Mouse (Mus musculus) midbrain, embryonic 15.5 days (tissue): ENCODE measurements around the gene Tyk2. TPM values are rescaled to one million over a fixed set of nuclear protein-coding genes. Genes with fewer than 3 reads are reported as not detected.
A peak's percentile ranks its signal among the peaks of the same experiment; 100 is the strongest.

Experiments
- ATAC-seq: fragments of 200-750 bp; cut with Nextera tagmentation; replicated peaks from 2 replicates; pipeline ENCODE4 v1.8.0; 2017; ENCODE audit warnings: moderate TSS enrichment
- H3K27ac ChIP-seq: fragments of 300-500 bp; sonication (generic); 2 replicates; pipeline ENCODE4 v1.5.1; 2015; ENCODE audit warnings: mild to moderate bottlenecking, inconsistent platforms
- H3K27me3 ChIP-seq: fragments of 300-500 bp; sonication (generic); replicated peaks from 2 replicates; pipeline ENCODE4 v1.6.1; 2015; ENCODE audit warnings: inconsistent platforms
- H3K36me3 ChIP-seq: fragments of 300-500 bp; sonication (generic); replicated peaks from 2 replicates; pipeline ENCODE4 v1.6.1; 2015; ENCODE audit warnings: inconsistent platforms
- H3K4me1 ChIP-seq: fragments of 300-500 bp; sonication (generic); 2 replicates; pipeline ENCODE4 v1.6.1; 2015; ENCODE audit warnings: inconsistent platforms
- H3K4me2 ChIP-seq: fragments of 300-500 bp; sonication (generic); 2 replicates; pipeline ENCODE4 v1.6.1; 2015; ENCODE audit warnings: inconsistent platforms, mild to moderate bottlenecking, moderate library complexity
- H3K4me3 ChIP-seq: fragments of 300-500 bp; sonication (generic); 2 replicates; pipeline ENCODE4 v1.5.1; 2015; ENCODE audit warnings: mild to moderate bottlenecking, inconsistent platforms
- H3K9ac ChIP-seq: fragments of 300-500 bp; sonication (generic); 2 replicates; pipeline ENCODE4 v1.6.1; 2015; ENCODE audit warnings: mild to moderate bottlenecking, inconsistent platforms
- H3K9me3 ChIP-seq: fragments of 300-500 bp; sonication (generic); 2 replicates; pipeline ENCODE4 v1.6.1; 2016; ENCODE audit warnings: inconsistent platforms
- WGBS: fragments of 180-500 bp; shearing (Covaris S2); methylation state at CpG from one replicate; pipeline ENCODE4 v1.1.7; 2015; ENCODE audit warnings: mixed read lengths; 5-methylcytosine and 5-hydroxymethylcytosine counted together
- polyA plus RNA-seq: library from polyadenylated mRNA; unstranded; fragments of >200 nt; fragmentation: Nextera tagmentation; extraction: Ambion mirVana; gene quantifications from 2 replicates; pipeline ENCODE4 v1.2.1, GENCODE M21; 2015

Tyk2 gene
- polyA plus RNA-seq, 1 experiment from 2014 or later = 12.5 TPM

- Histone ChIP-seq H3K27ac (no peak overlapping the region), H3K4me2 (no peak overlapping the region), H3K4me1 (no peaks in the 10 kb centered on the region), H3K4me3 (no peak overlapping the region), H3K27me3 (no peaks in the 10 kb centered on the region), H3K36me3 (no peaks in the 10 kb centered on the region), H3K9me3 (no peaks in the 10 kb centered on the region), H3K9ac (no peak overlapping the region)
- no peak for ATAC-seq
- 86% methylated on average over 8 of the region's 8 CpGs for WGBS
Observed at GRCm38 (mm10) chr9:21097793-21098192, 33.2 kb downstream of the Tyk2 start.

- Histone ChIP-seq H3K36me3 (no peaks in the 10 kb centered on the region), H3K27ac (no peak overlapping the region), H3K4me1 (peaks cover 3% of the 10 kb centered on the region), H3K9ac (no peak overlapping the region; the same call in 1 of the 2 replicates), H3K4me3 (no peak overlapping the region), H3K4me2 (no peak overlapping the region), H3K9me3 (no peaks in the 10 kb centered on the region), H3K27me3 (no peaks in the 10 kb centered on the region)
- WGBS = 55% methylated on average over 4 of the region's 4 CpGs
- no peak for ATAC-seq
Observed at GRCm38 (mm10) chr9:21095958-21096357, 35.1 kb downstream of the Tyk2 start.

GRCm38 (mm10) chr9:21093423-21093822 lies 37.6 kb downstream of the Tyk2 start:
- peaks cover 21% of the 10 kb centered on the region for H3K4me1 ChIP-seq
- H3K9me3 ChIP-seq = no peaks in the 10 kb centered on the region
- peaks cover 6% of the 10 kb centered on the region; the same call in 1 of the 2 replicates for H3K36me3 ChIP-seq
- no peak overlapping the region for H3K4me2 ChIP-seq
- no peaks in the 10 kb centered on the region for H3K27me3 ChIP-seq
- no peak overlapping the region for H3K9ac ChIP-seq
- no peak overlapping the region for H3K4me3 ChIP-seq
- 92% methylated on average over 9 of the region's 9 CpGs for WGBS
- no peak overlapping the region for H3K27ac ChIP-seq
- no peak for ATAC-seq

- Histone ChIP-seq H3K9ac (peak within 1 kb of the TSS; percentile 67), H3K4me1 (peaks cover 25% of the 10 kb centered on the region), H3K27ac (peak within 1 kb of the TSS; percentile 95), H3K36me3 (peaks cover 18% of the 10 kb centered on the region), H3K27me3 (no peaks in the 10 kb centered on the region), H3K9me3 (no peaks in the 10 kb centered on the region), H3K4me3 (peak within 1 kb of the TSS; percentile 78), H3K4me2 (peak within 1 kb of the TSS; percentile 89)
- under 1% methylated on average over 54 of the region's 54 CpGs for WGBS
- ATAC-seq = peak; percentile 100
Observed at GRCm38 (mm10) chr9:21091707-21092320, 39.2 kb downstream of the Tyk2 start, which contains the start of the genes Gm38431 and Raver1. Gm38431 (minus strand) TSS chr9:21091997. Raver1 (minus strand) TSS chr9:21092008.

GRCm38 (mm10) chr9:21090972-21091706 lies 39.9 kb downstream of the Tyk2 start:
- no peaks in the 10 kb centered on the region for H3K9me3 ChIP-seq
- no peaks in the 10 kb centered on the region for H3K27me3 ChIP-seq
- 3% methylated on average over 24 of the region's 24 CpGs for WGBS
- H3K4me2 ChIP-seq = peak overlapping the region; percentile 89
- H3K36me3 ChIP-seq = peaks cover 21% of the 10 kb centered on the region
- ATAC-seq = peak; percentile 46
- peak overlapping the region; percentile 78 for H3K4me3 ChIP-seq
- peak overlapping the region; percentile 67 for H3K9ac ChIP-seq
- peaks cover 25% of the 10 kb centered on the region for H3K4me1 ChIP-seq
- peak overlapping the region; percentile 95 for H3K27ac ChIP-seq

- peaks cover 27% of the 10 kb centered on the region for H3K36me3 ChIP-seq
- peak overlapping the region; percentile 78 for H3K4me3 ChIP-seq
- H3K27ac ChIP-seq = no peak overlapping the region
- no peaks in the 10 kb centered on the region for H3K27me3 ChIP-seq
- peak overlapping the region; percentile 89 for H3K4me2 ChIP-seq
- WGBS = 96% methylated on average over 1 of the region's 1 CpGs
- no peaks in the 10 kb centered on the region for H3K9me3 ChIP-seq
- no peak for ATAC-seq
- H3K4me1 ChIP-seq = peaks cover 25% of the 10 kb centered on the region
- H3K9ac ChIP-seq = peak overlapping the region; percentile 67
Observed at GRCm38 (mm10) chr9:21090537-21090936, 40.5 kb downstream of the Tyk2 start.

GRCm38 (mm10) chr9:21083324-21083723 lies 47.7 kb downstream of the Tyk2 start:
- Histone ChIP-seq H3K27ac (no peak overlapping the region), H3K27me3 (no peaks in the 10 kb centered on the region), H3K9ac (no peak overlapping the region), H3K9me3 (no peaks in the 10 kb centered on the region), H3K4me1 (0 out of 2 replicates have a peak, but pooled peaks cover 4% of the 10 kb centered on the region), H3K4me3 (no peak overlapping the region), H3K36me3 (peaks cover 66% of the 10 kb centered on the region), H3K4me2 (no peak overlapping the region)
- no peak for ATAC-seq
- WGBS = 70% methylated on average over 3 of the region's 3 CpGs

GRCm38 (mm10) chr9:21081127-21081526 lies 49.9 kb downstream of the Tyk2 start:
- no peak overlapping the region for H3K4me2 ChIP-seq
- H3K4me3 ChIP-seq = no peak overlapping the region
- no peaks in the 10 kb centered on the region for H3K27me3 ChIP-seq
- ATAC-seq = no peak
- no peak overlapping the region for H3K27ac ChIP-seq
- H3K9ac ChIP-seq = no peak overlapping the region
- WGBS = 87% methylated on average over 9 of the region's 9 CpGs
- no peaks in the 10 kb centered on the region for H3K9me3 ChIP-seq
- peaks cover 68% of the 10 kb centered on the region for H3K36me3 ChIP-seq
- no peaks in the 10 kb centered on the region for H3K4me1 ChIP-seq

GRCm38 (mm10) chr9:21075625-21076024 lies 55.4 kb downstream of the Tyk2 start:
- Histone ChIP-seq H3K4me2 (no peak overlapping the region), H3K4me1 (peaks cover 22% of the 10 kb centered on the region), H3K9me3 (no peaks in the 10 kb centered on the region), H3K4me3 (no peak overlapping the region), H3K9ac (no peak overlapping the region), H3K27me3 (no peaks in the 10 kb centered on the region), H3K36me3 (peaks cover 39% of the 10 kb centered on the region), H3K27ac (no peak overlapping the region)
- no peak for ATAC-seq
- WGBS = 91% methylated on average over 3 of the region's 3 CpGs

GRCm38 (mm10) chr9:21074173-21074572 lies 56.9 kb downstream of the Tyk2 start:
- Histone ChIP-seq H3K27me3 (no peaks in the 10 kb centered on the region), H3K4me3 (no peak overlapping the region), H3K9me3 (no peaks in the 10 kb centered on the region), H3K27ac (0 out of 2 replicates have a peak overlapping the region, but pooled peaks have one; percentile 65), H3K4me2 (no peak overlapping the region), H3K36me3 (peaks cover 25% of the 10 kb centered on the region), H3K9ac (no peak overlapping the region), H3K4me1 (peaks cover 22% of the 10 kb centered on the region)
- WGBS = 88% methylated on average over 1 of the region's 1 CpGs
- ATAC-seq = no peak

- peak within 1 kb of the TSS; percentile 84 for H3K4me2 ChIP-seq
- no peaks in the 10 kb centered on the region for H3K27me3 ChIP-seq
- ATAC-seq = peak; percentile 95
- H3K27ac ChIP-seq = peak within 1 kb of the TSS; percentile 65
- H3K9me3 ChIP-seq = no peaks in the 10 kb centered on the region
- peak within 1 kb of the TSS; percentile 73 for H3K9ac ChIP-seq
- H3K4me3 ChIP-seq = peak within 1 kb of the TSS; percentile 75
- H3K36me3 ChIP-seq = peaks cover 19% of the 10 kb centered on the region
- H3K4me1 ChIP-seq = peaks cover 22% of the 10 kb centered on the region
- WGBS = 3% methylated on average over 58 of the region's 58 CpGs
Observed at GRCm38 (mm10) chr9:21073044-21073840, 57.8 kb downstream of the Tyk2 start, which contains the start of the genes Gm49373 and Fdx1l. Gm49373 (minus strand) TSS chr9:21073096. Fdx1l (minus strand) TSS chr9:21073614.

GRCm38 (mm10) chr9:21072641-21073040 lies 58.4 kb downstream of the Tyk2 start:
- Histone ChIP-seq H3K4me2 (peak overlapping the region; percentile 84), H3K27me3 (no peaks in the 10 kb centered on the region), H3K4me1 (peaks cover 22% of the 10 kb centered on the region), H3K27ac (no peak overlapping the region), H3K36me3 (peaks cover 18% of the 10 kb centered on the region), H3K9ac (peak overlapping the region; percentile 73), H3K9me3 (no peaks in the 10 kb centered on the region), H3K4me3 (peak overlapping the region; percentile 75)
- 22% methylated on average over 4 of the region's 4 CpGs for WGBS
- peak; percentile 29 for ATAC-seq
